Mouse (Mus musculus) brain, embryonic 18.5 days (tissue): Measurements from ENCODE around the gene Zfp704.

Source experiments
- DNase-seq: peaks from one replicate; pipeline ENCODE4 v3.0.0-alpha.2; 2012; ENCODE audit warnings: low read depth, low spot score

Zfp704 gene

GRCm38 (mm10) chr3:9461660-9462059, 148.2 kb downstream of the Zfp704 start:
- DNase-seq = no peak

- no peak for DNase-seq
These were observed 149.6 kb downstream of the Zfp704 start for GRCm38 (mm10) chr3:9460284-9460683.

- no peak for DNase-seq
These were observed 153.4 kb downstream of the Zfp704 start for GRCm38 (mm10) chr3:9456380-9456890.

- no peak for DNase-seq
These were observed 154.5 kb downstream of the Zfp704 start for GRCm38 (mm10) chr3:9455351-9455750.

GRCm38 (mm10) chr3:9454556-9455330, 155.1 kb downstream of the Zfp704 start:
- DNase-seq = no peak

- DNase-seq = no peak
These were observed 159.4 kb downstream of the Zfp704 start for GRCm38 (mm10) chr3:9450521-9450920.

- no peak for DNase-seq
These were observed 160.5 kb downstream of the Zfp704 start for GRCm38 (mm10) chr3:9449261-9450007.

- no peak for DNase-seq
These were observed 161.3 kb downstream of the Zfp704 start for GRCm38 (mm10) chr3:9448541-9448940.

GRCm38 (mm10) chr3:9444558-9444957, 165.3 kb downstream of the Zfp704 start:
- no peak for DNase-seq

- DNase-seq = no peak
These were observed 165.9 kb downstream of the Zfp704 start for GRCm38 (mm10) chr3:9443981-9444380.

- DNase-seq = no peak
These were observed 166.4 kb downstream of the Zfp704 start for GRCm38 (mm10) chr3:9443476-9443875.

GRCm38 (mm10) chr3:9441566-9442540, 168.0 kb downstream of the Zfp704 start:
- no peak for DNase-seq

- no peak for DNase-seq
These were observed 169.4 kb downstream of the Zfp704 start for GRCm38 (mm10) chr3:9440466-9440865.

- DNase-seq = no peak
These were observed 170.1 kb downstream of the Zfp704 start for GRCm38 (mm10) chr3:9439619-9440286.

GRCm38 (mm10) chr3:9436256-9436655, 173.6 kb downstream of the Zfp704 start:
- DNase-seq = no peak

- DNase-seq = no peak
These were observed 175.3 kb downstream of the Zfp704 start for GRCm38 (mm10) chr3:9434394-9435175.

GRCm38 (mm10) chr3:9432796-9433526, 176.9 kb downstream of the Zfp704 start:
- no peak for DNase-seq

GRCm38 (mm10) chr3:9432226-9432625, 177.7 kb downstream of the Zfp704 start:
- DNase-seq = no peak

GRCm38 (mm10) chr3:9429946-9430345, 179.9 kb downstream of the Zfp704 start:
- DNase-seq = no peak
